Mouse (Mus musculus) thymus, adult 2 months (tissue): ENCODE results near the gene Rrnad1.

Experiments
- CTCF ChIP-seq: fragments of 200-500 bp; IDR thresholded peaks from 2 replicates; pipeline ENCODE4 v1.5.1; 2012; ENCODE audit warnings: mild to moderate bottlenecking, control low read depth, low read length, moderate library complexity, borderline replicate concordance; ENCODE audit not compliant: control insufficient read depth, poor library complexity, insufficient read depth; ENCODE audit errors: extremely low read depth
- POLR2A ChIP-seq: fragments of 200-500 bp; IDR thresholded peaks from 2 replicates; pipeline ENCODE4 v1.6.1; 2012; ENCODE audit warnings: mild to moderate bottlenecking, low read length, control low read depth, moderate library complexity; ENCODE audit not compliant: control insufficient read depth, poor library complexity, insufficient read depth; ENCODE audit errors: extremely low read depth

DNA sequence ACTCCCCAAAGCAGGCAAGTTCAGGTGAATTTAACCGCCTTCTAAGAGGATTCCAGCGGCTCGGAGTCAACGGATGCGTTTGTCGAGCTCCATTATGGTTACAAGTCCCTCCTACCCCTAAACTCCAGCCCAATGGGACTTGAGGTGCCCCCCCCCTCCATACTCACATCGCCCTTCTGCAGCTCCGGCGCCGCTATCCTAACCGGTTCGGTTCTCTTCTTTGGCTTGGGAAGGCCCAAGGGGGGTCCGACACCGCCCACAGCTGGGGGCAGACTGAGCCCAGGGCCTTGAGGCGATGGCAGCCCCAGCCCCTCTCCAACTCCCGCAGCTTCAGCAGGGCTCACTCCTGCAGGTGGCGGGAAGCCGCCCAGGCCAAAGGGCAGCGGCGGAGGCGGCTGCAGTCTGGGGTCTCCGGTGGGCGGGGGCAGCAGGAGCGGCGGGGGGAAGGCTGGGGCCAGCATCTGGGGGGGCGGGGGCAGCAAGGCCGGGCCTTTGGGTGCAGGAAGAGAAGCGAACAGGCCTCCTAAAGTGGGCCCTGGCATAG, 45.7 kb downstream of the Rrnad1 start:
- TF ChIP-seq CTCF (no peak), POLR2A (0 out of 2 replicates have a peak, but pooled peaks have one; percentile 4)
